Mouse (Mus musculus): ENCODE measurements at regions not wholly inside any gene's neighbourhood (a gene's known extent, or its start where the extent isn't known, plus 50 kb on each side); places are given as distances from the start of the nearest gene placed in this dataset.

DNA sequence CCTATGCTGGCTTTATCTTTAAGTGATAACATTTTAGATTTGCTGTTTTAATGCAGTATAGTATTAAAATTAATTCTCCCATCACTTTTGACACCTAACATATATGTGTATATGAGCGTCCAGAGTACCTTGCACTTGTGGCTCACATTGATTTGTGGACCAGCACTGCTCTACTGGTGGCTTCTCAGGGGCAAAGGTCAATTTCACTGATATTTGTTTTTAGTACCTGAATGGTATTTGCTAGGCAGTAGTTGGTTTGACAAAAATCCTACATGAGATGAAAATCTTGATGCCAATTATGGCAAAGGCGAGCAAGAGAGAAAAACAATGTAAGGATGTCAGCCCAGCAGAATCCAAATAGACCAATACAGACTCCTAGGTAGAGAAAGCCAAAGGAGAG, 177.3 kb upstream of the Pum3 start:
- no peaks in the 10 kb centered on the region for H3K9me3 ChIP-seq (replicated peaks; ENCODE audit: insufficient read depth, low read length)
- H3K27ac ChIP-seq (ENCODE audit: control insufficient read depth, low read depth, low read length) = no peak overlapping the region
- H3K9ac ChIP-seq (ENCODE audit: control insufficient read depth, low read depth, low read length, poor library complexity, severe bottlenecking) = no peak overlapping the region
- H3K36me3 ChIP-seq (ENCODE audit: control insufficient read depth in 1 of 2, insufficient read depth in 2 of 2, low read length in 2 of 2) = no peaks in the 10 kb centered on the region
- no peak overlapping the region for H3K4me3 ChIP-seq (ENCODE audit: control insufficient read depth in 1 of 2, insufficient read depth in 1 of 2, low read depth in 2 of 2, low read length in 2 of 2)
- no peaks in the 10 kb centered on the region for H3K4me1 ChIP-seq (ENCODE audit: control insufficient read depth in 1 of 2, insufficient read depth in 2 of 2, low read length in 2 of 2)
- no peak for TF ChIP-seq USF1 (IDR thresholded peaks at IDR 0.05; ENCODE audit: low read depth, low read length)
- TF ChIP-seq ELF1 (IDR thresholded peaks at IDR 0.05; ENCODE audit: low read depth, low read length) = no peak
- no peak for TF ChIP-seq POLR2AphosphoS5 (IDR thresholded peaks at IDR 0.05; ENCODE audit: borderline replicate concordance, low read depth, low read length)
- no peak for TF ChIP-seq BHLHE40 (IDR thresholded peaks at IDR 0.05; ENCODE audit: borderline replicate concordance, low read depth, low read length)
- no peak for TF ChIP-seq SIN3A (IDR thresholded peaks at IDR 0.05; ENCODE audit: low read length)
- TF ChIP-seq TCF12 (IDR thresholded peaks at IDR 0.05; ENCODE audit: low read depth, low read length) = no peak
- TF ChIP-seq ZNF384 (IDR thresholded peaks at IDR 0.05; ENCODE audit: low read depth, low read length) = no peak
- no peak for TF ChIP-seq TAL1 (IDR thresholded peaks at IDR 0.05; ENCODE audit: low read length)
- TF ChIP-seq ZC3H11A (IDR thresholded peaks at IDR 0.05; ENCODE audit: low read depth, low read length) = no peak
- TF ChIP-seq JUND (IDR thresholded peaks at IDR 0.05; ENCODE audit: low read depth, low read length) = no peak
- TF ChIP-seq E2F4 (IDR thresholded peaks at IDR 0.05; ENCODE audit: borderline replicate concordance, low read depth, low read length) = no peak
- TF ChIP-seq MAZ (IDR thresholded peaks at IDR 0.05; ENCODE audit: low read depth, low read length) = no peak
- no peak for TF ChIP-seq MYB (IDR thresholded peaks at IDR 0.05; ENCODE audit: low read depth, low read length)
- no peaks in the 10 kb centered on the region for H3K27me3 ChIP-seq (ENCODE audit: control insufficient read depth in 1 of 2, insufficient read depth in 2 of 2, low read length in 2 of 2)
- DNase-seq (ENCODE audit: low read depth, low spot score) = no peak
- H3K79me2 ChIP-seq (ENCODE audit: control insufficient read depth, insufficient read depth, low read length, poor library complexity) = no peaks in the 10 kb centered on the region

GRCm38 (mm10) chr19:27603296-27603695, 173.7 kb upstream of the Pum3 start:
- no peak overlapping the region for H3K27ac ChIP-seq (ENCODE audit: control insufficient read depth, low read depth, low read length)
- H3K9ac ChIP-seq (ENCODE audit: control insufficient read depth, low read depth, low read length, poor library complexity, severe bottlenecking) = no peak overlapping the region
- DNase-seq (ENCODE audit: low read depth, low spot score) = no peak
- no peaks in the 10 kb centered on the region for H3K79me2 ChIP-seq (ENCODE audit: control insufficient read depth, insufficient read depth, low read length, poor library complexity)
- no peak overlapping the region for H3K4me3 ChIP-seq (ENCODE audit: control insufficient read depth in 1 of 2, insufficient read depth in 1 of 2, low read depth in 2 of 2, low read length in 2 of 2)
- no peaks in the 10 kb centered on the region for H3K27me3 ChIP-seq (ENCODE audit: control insufficient read depth in 1 of 2, insufficient read depth in 2 of 2, low read length in 2 of 2)
- H3K9me3 ChIP-seq (replicated peaks; ENCODE audit: insufficient read depth, low read length) = no peaks in the 10 kb centered on the region
- H3K4me1 ChIP-seq (ENCODE audit: control insufficient read depth in 1 of 2, insufficient read depth in 2 of 2, low read length in 2 of 2) = no peaks in the 10 kb centered on the region
- H3K36me3 ChIP-seq (ENCODE audit: control insufficient read depth in 1 of 2, insufficient read depth in 2 of 2, low read length in 2 of 2) = no peaks in the 10 kb centered on the region
- TF ChIP-seq GABPA (IDR thresholded peaks at IDR 0.05; ENCODE audit: low read depth, low read length) = no peak
- TF ChIP-seq RAD21 (IDR thresholded peaks at IDR 0.05; ENCODE audit: low read depth, low read length) = no peak
- TF ChIP-seq E2F4 (IDR thresholded peaks at IDR 0.05; ENCODE audit: borderline replicate concordance, low read depth, low read length) = no peak
- TF ChIP-seq CTCF (IDR thresholded peaks at IDR 0.05 in 2 of 3, conservative IDR thresholded peaks at IDR 0.05 in 1 of 3; ENCODE audit: control insufficient read depth in 1 of 3, insufficient read depth in 1 of 3, low read depth in 2 of 3, low read length in 3 of 3, poor library complexity in 1 of 3, severe bottlenecking in 1 of 3) = no peak
- no peak for TF ChIP-seq NRF1 (IDR thresholded peaks at IDR 0.05; ENCODE audit: insufficient read depth, low read depth, low read length, poor library complexity, severe bottlenecking)
- no peak for TF ChIP-seq MAZ (IDR thresholded peaks at IDR 0.05; ENCODE audit: low read depth, low read length)
- TF ChIP-seq TAL1 (IDR thresholded peaks at IDR 0.05; ENCODE audit: low read length) = no peak
- no peak for TF ChIP-seq ZNF384 (IDR thresholded peaks at IDR 0.05; ENCODE audit: low read depth, low read length)

Measured in MEL (cell line).